Mouse (Mus musculus) embryonic facial prominence, embryonic 15.5 days (tissue): ENCODE measurements at regions not wholly inside any gene's neighbourhood (a gene's known extent, or its start where the extent isn't known, plus 50 kb on each side); places are given as distances from the start of the nearest gene placed in this dataset.

ENCODE experiments used
- ATAC-seq: fragments of 200-750 bp; cut with Nextera tagmentation; 2 replicates; pipeline ENCODE4 v1.8.0; 2017; ENCODE audit warnings: low read depth, moderate TSS enrichment; ENCODE audit not compliant: insufficient number of reproducible peaks, low FRiP score, low TSS enrichment
- H3K27ac ChIP-seq: fragments of 300-500 bp; sonication (generic); replicated peaks from 2 replicates; pipeline ENCODE4 v1.5.1; 2015; ENCODE audit warnings: mild to moderate bottlenecking, inconsistent platforms
- H3K27me3 ChIP-seq: fragments of 300-500 bp; sonication (generic); 2 replicates; pipeline ENCODE4 v1.6.1; 2015; ENCODE audit warnings: inconsistent platforms
- H3K36me3 ChIP-seq: fragments of 300-500 bp; sonication (generic); 2 replicates; pipeline ENCODE4 v1.6.1; 2015; ENCODE audit warnings: mild to moderate bottlenecking, inconsistent platforms
- H3K4me1 ChIP-seq: fragments of 300-500 bp; sonication (generic); 2 replicates; pipeline ENCODE4 v1.6.1; 2015; ENCODE audit warnings: inconsistent platforms
- H3K4me2 ChIP-seq: fragments of 300-500 bp; sonication (generic); replicated peaks from 2 replicates; pipeline ENCODE4 v1.6.1; 2015; ENCODE audit warnings: mild to moderate bottlenecking, inconsistent platforms
- H3K4me3 ChIP-seq: fragments of 300-500 bp; sonication (generic); replicated peaks from 2 replicates; pipeline ENCODE4 v1.5.1; 2015; ENCODE audit warnings: mild to moderate bottlenecking, inconsistent platforms
- H3K9ac ChIP-seq: fragments of 300-500 bp; sonication (generic); 2 replicates; pipeline ENCODE4 v1.6.1; 2015; ENCODE audit warnings: inconsistent platforms
- H3K9me3 ChIP-seq: fragments of 300-500 bp; sonication (generic); replicated peaks from 2 replicates; pipeline ENCODE4 v1.6.1; 2016; ENCODE audit warnings: inconsistent platforms
- WGBS: fragments of 180-500 bp; shearing (Covaris S2); methylation state at CpG from one replicate; pipeline ENCODE4 v1.1.7; 2015; 5-methylcytosine and 5-hydroxymethylcytosine counted together

GRCm38 (mm10) chr6:100067273-100067672, 220.0 kb downstream of the Rybp start:
- Histone ChIP-seq H3K27ac (no peak overlapping the region), H3K4me1 (no peaks in the 10 kb centered on the region), H3K4me2 (no peak overlapping the region), H3K27me3 (0 out of 2 replicates have a peak, but pooled peaks cover 4% of the 10 kb centered on the region), H3K9ac (no peak overlapping the region), H3K36me3 (no peaks in the 10 kb centered on the region), H3K4me3 (no peak overlapping the region), H3K9me3 (no peaks in the 10 kb centered on the region)
- ATAC-seq = no peak
- 67% methylated on average over 4 of the region's 4 CpGs for whole genome bisulfite sequencing

DNA sequence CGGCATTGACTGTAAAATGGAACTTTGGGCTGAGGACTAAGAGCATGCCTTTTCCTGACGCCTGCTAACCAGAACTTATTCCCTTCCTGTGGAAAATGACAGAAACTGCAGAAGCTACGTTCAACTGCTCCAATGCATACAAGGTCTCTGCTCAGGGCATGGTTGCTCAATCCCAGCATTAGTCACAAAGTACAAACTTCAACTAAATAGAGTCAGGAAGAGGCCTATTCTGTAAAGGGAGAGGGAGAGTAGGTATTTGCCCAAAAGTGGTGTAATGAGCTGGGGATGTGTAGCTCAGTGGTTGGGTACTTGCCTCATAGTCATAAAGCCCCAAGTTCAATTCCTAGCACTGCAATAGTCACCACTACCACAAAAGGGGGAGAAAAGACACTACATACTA, 221.7 kb downstream of the Rybp start:
- WGBS = 81% methylated on average over 3 of the region's 3 CpGs
- no peaks in the 10 kb centered on the region for H3K36me3 ChIP-seq
- H3K4me2 ChIP-seq = no peak overlapping the region
- no peak overlapping the region for H3K27ac ChIP-seq
- H3K4me1 ChIP-seq = no peaks in the 10 kb centered on the region
- H3K27me3 ChIP-seq = no peaks in the 10 kb centered on the region
- H3K9me3 ChIP-seq = no peaks in the 10 kb centered on the region
- ATAC-seq = no peak
- no peak overlapping the region for H3K9ac ChIP-seq
- no peak overlapping the region for H3K4me3 ChIP-seq

DNA sequence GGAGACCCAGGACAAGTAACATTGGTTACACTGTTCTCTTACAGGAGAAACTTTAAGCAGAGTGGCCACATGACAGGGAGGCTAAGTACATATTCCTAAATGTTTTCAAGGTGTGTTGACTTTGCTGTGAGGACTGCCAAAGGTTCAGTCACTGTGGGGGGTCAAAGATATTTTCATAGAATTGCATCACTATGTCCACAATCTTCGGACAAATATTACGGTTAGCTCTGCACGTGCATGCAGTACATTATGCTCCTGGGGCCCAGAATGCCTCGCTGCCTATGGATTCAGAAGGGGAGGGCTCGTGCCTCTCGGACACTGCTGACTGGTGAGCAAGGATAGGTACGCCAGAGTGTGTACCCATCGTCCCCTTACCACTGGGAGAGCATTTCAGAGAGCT, 224.3 kb downstream of the Rybp start:
- Histone ChIP-seq H3K4me1 (peaks cover 10% of the 10 kb centered on the region), H3K4me3 (no peak overlapping the region), H3K27me3 (no peaks in the 10 kb centered on the region; the same call in 1 of the 2 replicates), H3K4me2 (no peak overlapping the region), H3K9me3 (no peaks in the 10 kb centered on the region), H3K36me3 (no peaks in the 10 kb centered on the region), H3K27ac (no peak overlapping the region), H3K9ac (no peak overlapping the region)
- ATAC-seq = no peak; the same call in 1 of the 2 replicates
- 81% methylated on average over 8 of the region's 8 CpGs for WGBS

- ATAC-seq = no peak
- WGBS = 38% methylated on average over 8 of the region's 8 CpGs
- Histone ChIP-seq H3K4me1 (peaks cover 10% of the 10 kb centered on the region), H3K36me3 (no peaks in the 10 kb centered on the region), H3K4me2 (no peak overlapping the region), H3K4me3 (no peak overlapping the region), H3K9ac (no peak overlapping the region), H3K27me3 (peaks cover 5% of the 10 kb centered on the region; the same call in 1 of the 2 replicates), H3K27ac (no peak overlapping the region), H3K9me3 (no peaks in the 10 kb centered on the region)
Observed at GRCm38 (mm10) chr6:100059803-100060202, 227.5 kb downstream of the Rybp start.

DNA sequence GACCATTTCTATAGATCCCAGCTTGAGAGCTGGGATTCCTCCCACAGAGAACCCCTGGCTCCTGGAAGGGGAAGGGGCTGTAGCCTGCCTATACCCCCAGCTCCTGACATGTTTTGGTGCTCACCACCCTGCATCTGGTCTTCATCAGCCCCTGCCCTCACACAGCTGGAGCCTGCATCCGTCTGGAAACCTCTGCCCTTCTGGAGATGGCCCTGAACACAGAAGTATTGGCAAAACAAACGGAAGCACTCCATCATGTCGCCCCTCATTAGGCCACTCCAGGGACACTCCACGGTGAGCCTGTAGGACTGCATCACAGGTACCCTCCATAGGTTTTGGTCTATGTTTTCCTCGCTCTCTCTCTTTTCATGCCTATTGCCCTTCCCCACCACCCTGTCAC, 231.3 kb downstream of the Rybp start:
- H3K9me3 ChIP-seq = no peaks in the 10 kb centered on the region
- ATAC-seq = no peak
- H3K4me3 ChIP-seq = no peak overlapping the region
- WGBS = 51% methylated on average over 5 of the region's 5 CpGs
- H3K4me1 ChIP-seq = peaks cover 16% of the 10 kb centered on the region
- no peaks in the 10 kb centered on the region for H3K36me3 ChIP-seq
- peaks cover 13% of the 10 kb centered on the region for H3K27me3 ChIP-seq
- H3K9ac ChIP-seq = no peak overlapping the region
- H3K27ac ChIP-seq = no peak overlapping the region
- H3K4me2 ChIP-seq = no peak overlapping the region

- H3K27me3 ChIP-seq = peaks cover 13% of the 10 kb centered on the region
- WGBS = 41% methylated on average over 8 of the region's 8 CpGs
- no peak for ATAC-seq
- H3K4me3 ChIP-seq = no peak overlapping the region
- no peak overlapping the region for H3K4me2 ChIP-seq
- no peak overlapping the region for H3K9ac ChIP-seq
- H3K4me1 ChIP-seq = peaks cover 6% of the 10 kb centered on the region; the same call in 1 of the 2 replicates
- no peaks in the 10 kb centered on the region for H3K36me3 ChIP-seq
- no peak overlapping the region for H3K27ac ChIP-seq
- H3K9me3 ChIP-seq = no peaks in the 10 kb centered on the region
Observed at GRCm38 (mm10) chr6:100052955-100053795, 234.1 kb downstream of the Rybp start.

DNA sequence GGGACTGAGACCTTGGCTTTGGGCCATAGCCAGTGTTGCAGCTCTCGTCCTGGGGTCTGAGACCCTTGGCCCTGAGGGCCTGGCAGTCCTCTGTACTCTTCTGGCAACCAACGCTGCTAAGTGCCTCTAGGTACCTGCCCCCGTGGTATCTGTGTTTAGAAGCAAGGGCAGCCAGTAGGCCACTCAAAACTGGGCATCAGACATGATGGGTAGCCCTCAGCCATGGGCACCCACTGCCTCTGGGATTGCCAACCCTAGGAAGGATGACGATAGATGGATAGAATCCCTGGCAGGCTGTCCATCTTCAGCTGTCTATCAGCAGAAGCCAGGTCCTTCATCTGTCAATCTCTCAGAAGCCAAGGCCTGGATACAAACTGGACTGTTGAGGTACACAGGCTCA, 234.9 kb downstream of the Rybp start:
- H3K9ac ChIP-seq = no peak overlapping the region
- no peak for ATAC-seq
- H3K36me3 ChIP-seq = no peaks in the 10 kb centered on the region
- H3K4me3 ChIP-seq = no peak overlapping the region
- peaks cover 13% of the 10 kb centered on the region for H3K27me3 ChIP-seq
- no peak overlapping the region for H3K27ac ChIP-seq
- no peaks in the 10 kb centered on the region for H3K9me3 ChIP-seq
- 86% methylated on average over 4 of the region's 4 CpGs for WGBS
- H3K4me2 ChIP-seq = no peak overlapping the region
- H3K4me1 ChIP-seq = peaks cover 6% of the 10 kb centered on the region; the same call in 1 of the 2 replicates

DNA sequence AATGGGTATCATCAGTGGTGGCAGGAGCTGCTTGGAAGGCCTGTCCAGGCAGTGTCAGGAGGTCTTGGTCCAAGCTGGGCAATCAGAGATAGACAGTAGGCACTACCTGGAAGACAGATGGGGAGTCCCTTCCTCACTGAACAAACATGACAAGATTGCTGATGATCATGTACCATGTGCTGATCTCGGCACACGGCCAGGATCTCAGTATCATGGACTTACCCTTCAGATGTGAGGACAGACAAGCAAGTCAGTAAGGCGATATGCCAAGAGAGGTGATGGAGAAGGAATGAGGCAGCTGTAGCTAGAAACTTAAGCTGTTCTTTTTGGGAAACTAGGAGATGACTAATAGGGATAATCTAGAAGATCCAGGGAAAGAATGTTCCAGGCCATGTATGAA, 238.2 kb downstream of the Rybp start:
- H3K4me3 ChIP-seq = no peak overlapping the region
- 83% methylated on average over 3 of the region's 3 CpGs for WGBS
- H3K4me2 ChIP-seq = no peak overlapping the region
- H3K27ac ChIP-seq = no peak overlapping the region
- H3K27me3 ChIP-seq = peaks cover 8% of the 10 kb centered on the region
- H3K4me1 ChIP-seq = peaks cover 18% of the 10 kb centered on the region; the same call in 1 of the 2 replicates
- no peak overlapping the region for H3K9ac ChIP-seq
- ATAC-seq = no peak
- no peaks in the 10 kb centered on the region for H3K9me3 ChIP-seq
- no peaks in the 10 kb centered on the region for H3K36me3 ChIP-seq

DNA sequence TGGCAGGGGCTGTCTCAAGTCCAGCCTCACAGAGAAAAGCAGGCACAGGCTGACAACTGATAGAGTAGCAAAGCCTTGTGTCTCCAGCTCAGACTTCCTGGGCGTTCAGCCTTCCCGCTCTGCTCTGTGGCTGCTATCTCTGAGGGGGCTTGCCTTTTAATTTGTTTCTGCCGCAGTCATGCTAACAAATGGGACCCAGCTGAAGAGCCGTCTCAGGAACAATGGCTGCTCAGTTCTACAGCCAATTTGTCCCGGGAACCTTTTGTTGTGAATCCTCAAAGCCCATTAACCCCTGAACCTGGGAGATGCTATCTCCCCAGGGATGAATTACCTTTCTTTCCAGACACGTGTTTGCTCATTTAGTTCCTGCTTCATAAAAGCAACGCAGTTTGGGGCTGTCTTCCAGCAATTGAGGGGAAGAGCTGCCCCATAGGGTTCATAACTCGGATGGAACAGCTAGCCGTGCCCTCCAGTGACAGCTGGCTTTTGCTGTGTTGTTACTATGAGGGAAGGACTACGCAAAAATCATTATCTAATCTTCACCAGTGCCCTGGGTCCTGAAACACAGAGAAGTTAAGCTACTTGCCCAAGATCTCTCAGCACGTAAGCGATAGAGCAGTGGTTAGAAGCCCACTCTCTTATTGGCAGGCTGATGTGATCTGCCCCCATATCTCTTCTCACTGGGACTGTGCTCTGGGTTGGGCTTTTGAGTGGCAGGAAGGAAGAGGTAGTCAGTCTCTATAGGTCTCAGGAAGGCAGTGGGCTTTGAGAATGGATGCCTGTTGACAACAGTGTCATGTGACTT, 240.9 kb downstream of the Rybp start:
- Histone ChIP-seq H3K9ac (no peak overlapping the region), H3K27me3 (no peaks in the 10 kb centered on the region), H3K36me3 (no peaks in the 10 kb centered on the region), H3K4me3 (no peak overlapping the region), H3K4me1 (peaks cover 12% of the 10 kb centered on the region; the same call in 1 of the 2 replicates), H3K4me2 (no peak overlapping the region), H3K9me3 (no peaks in the 10 kb centered on the region), H3K27ac (no peak overlapping the region)
- ATAC-seq = no peak
- 20% methylated on average over 12 of the region's 12 CpGs for WGBS

DNA sequence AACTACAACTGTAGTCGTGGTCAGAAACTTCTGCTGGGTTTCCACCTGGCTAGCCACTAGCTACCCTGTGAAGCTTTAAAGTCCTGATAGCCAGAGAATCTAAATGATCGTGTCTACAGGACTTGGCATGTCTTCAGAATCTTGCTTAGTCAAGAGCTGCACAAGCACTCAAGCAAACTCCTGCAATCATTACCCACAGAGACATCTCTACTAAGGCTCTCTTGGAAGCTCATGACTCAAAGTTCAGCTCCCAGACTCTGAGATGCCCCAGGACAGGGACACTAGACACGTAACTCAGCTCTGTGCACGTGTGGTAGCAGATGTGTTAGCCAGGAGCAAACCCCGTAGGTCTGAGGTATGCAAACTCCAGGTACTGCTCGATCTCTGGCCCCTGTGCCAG, 242.2 kb downstream of the Rybp start:
- peaks cover 12% of the 10 kb centered on the region; the same call in 1 of the 2 replicates for H3K4me1 ChIP-seq
- no peaks in the 10 kb centered on the region for H3K9me3 ChIP-seq
- WGBS = 76% methylated on average over 6 of the region's 6 CpGs
- H3K9ac ChIP-seq = no peak overlapping the region
- H3K27ac ChIP-seq = no peak overlapping the region
- H3K4me2 ChIP-seq = no peak overlapping the region
- ATAC-seq = no peak
- no peaks in the 10 kb centered on the region for H3K36me3 ChIP-seq
- H3K4me3 ChIP-seq = no peak overlapping the region
- no peaks in the 10 kb centered on the region for H3K27me3 ChIP-seq

DNA sequence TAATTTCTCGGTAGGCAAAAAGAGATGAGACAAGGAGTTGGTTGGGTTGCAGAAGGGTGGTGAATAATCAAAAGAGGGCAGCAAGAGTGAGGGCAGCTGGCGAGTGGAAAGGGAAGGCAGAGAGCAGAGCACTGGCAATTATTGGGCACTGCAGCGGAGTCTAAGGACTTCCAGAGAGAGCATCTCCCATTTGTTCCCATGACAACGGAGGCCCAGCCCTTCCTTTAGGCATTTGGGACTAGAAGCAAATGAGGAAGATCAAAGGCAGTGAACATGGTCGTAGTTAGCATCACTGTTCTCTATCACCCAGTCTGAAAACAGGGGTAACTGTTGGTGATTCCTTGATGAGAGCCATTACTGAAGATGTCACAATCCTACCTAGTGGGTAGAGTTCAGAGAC, 246.1 kb downstream of the Rybp start:
- no peaks in the 10 kb centered on the region for H3K36me3 ChIP-seq
- no peak overlapping the region for H3K4me2 ChIP-seq
- H3K4me3 ChIP-seq = no peak overlapping the region
- WGBS = 54% methylated on average over 5 of the region's 5 CpGs
- H3K4me1 ChIP-seq = peaks cover 6% of the 10 kb centered on the region; the same call in 1 of the 2 replicates
- no peaks in the 10 kb centered on the region for H3K9me3 ChIP-seq
- no peaks in the 10 kb centered on the region for H3K27me3 ChIP-seq
- H3K9ac ChIP-seq = no peak overlapping the region
- no peak for ATAC-seq
- no peak overlapping the region for H3K27ac ChIP-seq
